Mouse (Mus musculus) megakaryocyte, adult 5-6 weeks (primary cell): Measurements from ENCODE around the gene Hivep1. TPM values are rescaled to one million over a fixed set of nuclear protein-coding genes. Genes with fewer than 3 reads are reported as not detected.
A peak's percentile ranks its signal among the peaks of the same experiment; 100 is the strongest.

Experiments
- ATAC-seq: 2 replicates; pipeline ENCODE4 v1.8.0; 2016; ENCODE audit warnings: mild to moderate bottlenecking, inconsistent platforms; ENCODE audit not compliant: poor library complexity, severe bottlenecking
- total RNA-seq, 2 experiments: library from RNA; stranded (forward) in 1 of 2; stranded (reverse) in 1 of 2; fragments of 153-499, 151-499 nt in 1 of 2; fragments of 221-1000, 200-1000 nt in 1 of 2; gene quantifications; 2 replicates each; pipeline versions ENCODE4 v1.2.3 to v1.2.4; 2015 to 2017

The Hivep1 gene
- total RNA-seq, 2 experiments from 2014 or later: 8.0 to 50.6 TPM

- ATAC-seq: no peak
These were observed 56.8 kb downstream of the Hivep1 start for GRCm38 (mm10) chr13:42108483-42109215.

DNA sequence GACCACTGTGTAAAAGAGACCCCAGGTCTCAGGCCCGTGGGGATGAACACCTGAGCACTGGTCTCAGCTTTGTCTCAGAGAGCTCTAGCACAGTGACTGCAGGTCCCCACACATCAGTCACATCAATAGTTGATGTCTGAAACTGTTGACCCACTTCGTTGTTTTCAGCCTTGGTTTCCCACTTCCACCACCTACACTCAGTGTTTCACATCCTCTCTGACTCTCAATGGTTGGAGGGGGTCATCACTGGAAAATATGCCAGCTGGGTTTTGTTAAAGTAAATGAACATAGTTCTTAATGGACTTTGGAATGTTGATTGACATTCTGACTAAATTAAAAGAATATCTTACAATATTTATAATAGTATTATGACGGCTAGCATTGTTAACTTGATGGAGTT lies 58.6 kb downstream of the Hivep1 start:
- no peak for ATAC-seq

- no peak for ATAC-seq
These were observed 60.2 kb downstream of the Hivep1 start for GRCm38 (mm10) chr13:42112071-42112470.

DNA sequence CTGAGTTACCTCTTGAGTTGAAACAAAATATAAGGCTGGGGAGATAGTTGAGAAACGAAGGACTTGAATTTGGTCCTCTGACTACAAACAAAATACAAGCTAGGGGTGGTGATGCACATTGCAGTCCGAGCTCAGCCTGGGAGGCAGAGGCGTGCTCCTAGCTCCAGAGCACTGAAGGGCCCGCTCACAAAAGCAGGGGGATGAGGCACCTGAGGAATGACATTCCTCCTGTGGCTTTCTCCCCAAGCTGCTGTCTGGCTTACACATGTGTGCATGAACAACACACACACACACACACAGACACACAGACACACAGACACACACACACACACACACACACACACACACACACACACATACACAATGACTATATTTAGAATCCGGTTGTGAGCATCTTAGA lies 60.9 kb downstream of the Hivep1 start:
- no peak for ATAC-seq

GRCm38 (mm10) chr13:42113601-42114000 lies 61.8 kb downstream of the Hivep1 start:
- ATAC-seq: no peak

- ATAC-seq: no peak
These were observed 64.5 kb downstream of the Hivep1 start for GRCm38 (mm10) chr13:42116301-42116700.

GRCm38 (mm10) chr13:42119062-42119461 lies 67.2 kb downstream of the Hivep1 start:
- ATAC-seq: peak; percentile 69

DNA sequence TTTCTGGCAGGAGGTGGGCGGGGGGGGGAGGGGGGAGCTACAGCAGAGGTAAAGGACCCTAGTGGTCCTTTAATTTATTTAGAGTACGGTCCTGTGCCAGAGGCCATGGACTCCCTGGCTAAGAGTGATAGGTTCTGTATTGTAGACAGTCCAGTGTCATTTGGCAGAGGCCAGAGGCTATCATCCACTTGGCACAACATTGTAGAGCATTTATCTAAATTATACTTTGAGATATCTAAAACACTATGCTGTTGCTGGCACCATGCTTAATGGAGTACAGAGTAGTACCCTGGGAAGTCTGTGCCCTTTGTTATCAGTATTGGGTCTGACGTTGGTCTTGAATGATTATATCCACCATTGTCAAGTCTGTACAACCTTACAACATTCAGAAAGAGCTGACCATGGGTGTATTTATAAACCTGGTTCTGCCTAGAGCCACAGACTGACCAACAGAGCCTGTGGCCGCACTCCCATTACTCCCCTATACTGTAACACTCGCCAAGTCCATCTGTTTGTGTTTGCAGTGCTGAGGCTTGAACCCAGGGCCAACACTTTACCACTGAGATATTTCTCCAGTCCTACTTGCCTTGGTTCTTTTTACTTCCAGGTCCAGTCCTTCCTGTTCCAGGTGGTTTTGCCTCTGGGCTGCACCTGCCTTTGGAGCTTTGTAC lies 69.4 kb downstream of the Hivep1 start:
- no peak for ATAC-seq

DNA sequence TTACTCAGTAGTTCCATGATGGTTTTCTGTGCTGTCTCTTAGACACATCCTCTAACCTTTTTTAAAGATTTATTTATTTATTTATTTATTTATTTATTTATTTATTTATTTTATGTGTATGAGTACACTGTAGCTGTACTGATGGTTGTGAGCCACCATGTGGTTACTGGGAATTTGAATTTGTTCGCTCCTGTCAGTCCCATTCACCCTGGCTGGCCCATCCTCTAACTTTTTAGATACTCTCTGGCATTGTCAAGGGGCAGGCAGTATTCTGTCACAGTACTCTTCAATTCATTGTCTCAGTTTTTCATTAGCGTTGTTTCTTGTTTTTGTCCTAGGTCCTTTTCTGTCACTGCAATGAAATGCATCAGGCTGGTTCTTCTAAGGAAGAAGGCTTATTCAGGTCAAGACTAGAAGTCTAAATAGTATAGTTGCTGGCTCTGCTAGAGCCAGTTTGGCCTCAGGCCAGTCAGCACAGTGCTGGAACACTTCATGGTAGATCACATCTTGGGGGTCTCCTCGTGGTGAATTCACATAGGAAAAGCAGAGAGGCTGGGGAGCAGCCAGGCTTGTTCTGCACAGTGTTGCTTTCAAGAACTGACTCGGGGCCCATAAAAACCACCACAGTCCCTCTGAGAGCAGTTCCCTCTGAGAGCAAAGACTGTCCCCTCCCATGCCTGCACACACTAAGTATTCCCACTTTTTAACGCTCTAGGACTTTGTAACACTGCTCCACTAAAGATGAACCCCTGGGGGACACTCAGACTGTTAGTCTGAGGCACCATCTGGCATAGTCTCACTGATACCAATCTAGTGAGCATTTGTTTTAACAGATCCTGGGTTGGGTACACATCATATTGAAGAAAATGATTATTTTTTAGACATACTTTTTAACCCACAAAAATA lies 70.2 kb downstream of the Hivep1 start:
- no peak for ATAC-seq

GRCm38 (mm10) chr13:42144627-42145026 lies 92.8 kb downstream of the Hivep1 start:
- ATAC-seq: no peak

GRCm38 (mm10) chr13:42149328-42150071 lies 97.7 kb downstream of the Hivep1 start:
- ATAC-seq: no peak

- ATAC-seq: peak; percentile 79
These were observed 98.2 kb downstream of the Hivep1 start for GRCm38 (mm10) chr13:42150072-42150450.

DNA sequence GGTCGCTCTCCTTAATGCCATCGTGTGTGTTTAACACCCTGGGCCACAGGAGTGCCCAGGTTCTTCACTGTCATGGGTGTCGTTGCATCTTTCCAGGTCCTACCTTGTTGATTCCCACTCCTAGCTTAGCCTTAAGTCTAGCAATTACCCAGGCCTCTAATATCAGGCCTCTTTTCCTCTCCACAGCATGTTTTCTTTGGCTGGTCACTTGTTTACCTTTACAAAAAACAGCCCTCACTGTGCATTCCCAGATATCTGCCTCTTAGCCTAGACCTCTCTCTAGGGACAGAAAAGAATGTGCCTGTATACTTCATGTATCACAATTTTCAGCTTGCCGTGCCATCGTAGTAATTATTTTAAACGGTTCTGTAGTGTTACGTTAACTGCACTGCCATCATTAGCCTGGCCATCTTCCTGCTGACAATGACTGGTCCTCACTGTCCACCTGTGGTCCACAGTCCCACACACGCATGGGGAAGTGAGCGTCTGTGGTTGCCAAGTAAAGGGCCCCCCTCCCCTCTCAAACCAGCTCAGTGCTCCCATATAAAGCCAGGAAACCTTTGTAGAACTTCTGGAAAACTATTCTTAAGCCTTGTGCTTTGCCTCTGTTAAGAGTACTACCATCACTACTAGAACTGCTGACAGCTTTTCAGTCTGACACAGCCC lies 98.8 kb downstream of the Hivep1 start:
- no peak for ATAC-seq

DNA sequence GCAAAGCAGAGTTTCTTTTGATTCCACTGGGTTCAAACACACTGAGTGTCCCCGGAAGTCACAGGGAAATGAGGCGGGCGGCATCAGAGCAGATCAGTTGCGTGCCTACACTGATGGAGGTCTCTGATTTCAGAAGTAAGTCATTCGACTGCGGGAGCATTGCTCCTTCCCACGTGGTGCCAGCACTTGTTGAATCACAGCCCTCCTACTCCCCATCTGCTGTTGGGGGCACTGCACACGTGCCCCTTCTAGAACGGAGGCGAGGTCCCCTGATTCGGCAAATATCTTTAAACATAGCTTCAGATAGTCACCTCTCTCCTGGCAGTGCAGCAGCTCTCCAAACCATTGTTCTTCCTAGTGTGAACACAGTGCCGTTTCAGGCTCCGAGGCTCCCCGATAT lies 106.4 kb downstream of the Hivep1 start:
- ATAC-seq: no peak

GRCm38 (mm10) chr13:42159416-42160185 lies 107.8 kb downstream of the Hivep1 start:
- ATAC-seq: no peak

GRCm38 (mm10) chr13:42170802-42171201 lies 119.0 kb downstream of the Hivep1 start:
- ATAC-seq: no peak

- no peak for ATAC-seq
These were observed 123.1 kb downstream of the Hivep1 start for GRCm38 (mm10) chr13:42174827-42175420.

DNA sequence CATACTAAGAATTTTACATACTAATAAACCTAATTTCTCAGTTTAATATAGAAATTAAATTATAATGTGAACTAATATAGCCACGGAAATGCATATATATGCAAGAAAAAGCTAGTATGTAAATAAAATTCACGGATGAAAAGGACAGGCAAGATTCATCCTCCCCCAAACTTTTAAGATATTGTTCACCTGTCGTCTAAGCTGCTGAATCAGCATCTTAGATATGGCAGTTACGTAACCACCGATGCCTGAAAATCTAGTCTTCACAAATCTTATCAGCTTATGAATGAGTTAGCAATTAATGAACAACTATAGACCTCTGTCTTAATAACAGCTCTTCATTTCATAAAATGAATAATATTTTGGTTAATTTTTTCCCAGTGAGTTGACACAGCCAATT lies 130.8 kb downstream of the Hivep1 start:
- no peak for ATAC-seq

GRCm38 (mm10) chr13:42184131-42184530 lies 132.3 kb downstream of the Hivep1 start:
- no peak for ATAC-seq
